In the genomic region with DNA sequence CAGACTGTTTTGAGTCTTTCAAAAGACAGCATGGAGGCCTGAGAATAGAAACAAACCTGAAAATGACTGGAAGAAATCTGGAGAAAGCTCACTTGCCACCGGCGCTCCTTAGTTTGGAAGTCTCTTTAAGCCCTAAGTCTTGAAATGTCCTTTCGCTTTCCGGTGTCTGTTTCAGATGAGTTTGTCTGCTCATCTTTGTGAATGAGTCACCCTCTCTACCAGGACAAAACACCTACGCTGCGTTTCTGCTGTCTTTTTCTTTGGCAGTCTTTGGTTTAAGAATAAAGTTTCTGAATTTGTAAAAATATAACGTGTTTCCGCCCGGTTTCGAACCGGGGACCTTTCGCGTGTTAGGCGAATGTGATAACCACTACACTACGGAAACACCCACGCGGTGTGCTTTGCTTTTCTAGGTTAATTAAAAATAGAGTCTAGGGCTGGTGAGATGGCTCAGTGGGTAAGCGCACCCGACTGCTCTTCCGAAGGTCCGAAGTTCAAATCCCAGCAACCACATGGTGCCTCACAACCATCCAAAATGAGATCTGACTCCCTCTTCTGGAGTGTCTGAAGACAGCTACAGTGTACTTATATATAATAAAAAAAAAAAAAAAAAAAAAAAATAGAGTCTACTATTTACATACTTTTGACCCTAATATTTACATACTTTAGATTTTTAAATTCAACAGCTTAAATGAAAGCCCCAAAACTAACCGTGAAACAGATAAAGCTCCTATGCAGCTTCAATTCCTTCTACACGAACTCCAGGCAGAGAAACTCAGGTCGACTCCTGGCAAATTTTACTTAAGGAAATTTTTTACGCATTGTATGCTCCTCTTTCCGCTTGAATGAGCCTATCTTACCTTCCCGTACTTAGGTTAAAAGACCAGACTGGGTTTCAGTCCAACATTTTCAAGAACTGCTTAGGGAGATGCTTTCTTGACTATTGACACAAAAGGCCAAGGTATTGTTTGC, we compare ENCODE assay signal across 8 mouse cellular contexts. TPM values are rescaled to one million over a fixed set of nuclear protein-coding genes. Genes with fewer than 3 reads are reported as not detected.
A peak's percentile ranks its signal among the peaks of the same experiment; 100 is the strongest.
DNase-seq lines count a peak whose midpoint lies in the region; ATAC-seq and TF ChIP-seq lines count a peak whose summit lies in the region.

No protein-coding gene starts in this region.

- TF ChIP-seq CTCF in embryonic fibroblast, embryonic 13.5 days (IDR thresholded peaks at IDR 0.05; ENCODE audit: borderline replicate concordance, insufficient read depth, low read length), result no peak

- H3K27ac ChIP-seq in embryonic fibroblast, embryonic 13.5 days (ENCODE audit: insufficient read depth, low read length), result no peak overlapping the region
- no peak overlapping the region for H3K27ac ChIP-seq in heart, embryonic 12.5 days (ENCODE audit: poor library complexity, severe bottlenecking)
- no peak overlapping the region for H3K27ac ChIP-seq in liver, embryonic 12.5 days
- no peak overlapping the region for H3K27ac ChIP-seq in neural tube, embryonic 11.5 days (ENCODE audit: low read depth, low read length)

- no peaks in the 10 kb centered on the region for H3K36me3 ChIP-seq in heart, embryonic 12.5 days
- H3K36me3 ChIP-seq in liver, embryonic 12.5 days, result no peaks in the 10 kb centered on the region
- H3K36me3 ChIP-seq in neural tube, embryonic 11.5 days (ENCODE audit: control insufficient read depth, insufficient read depth, low read length), result no peaks in the 10 kb centered on the region

- ATAC-seq in heart, embryonic 12.5 days (ENCODE audit: insufficient number of reproducible peaks, low FRiP score), result peak; percentile 79; the same call in 1 of the 2 replicates
- ATAC-seq in liver, embryonic 12.5 days, result peak; percentile 83
- peak; percentile 39; the same call in 1 of the 2 replicates for ATAC-seq in neural tube, embryonic 11.5 days (ENCODE audit: insufficient read depth, low FRiP score, low TSS enrichment)

- H3K27me3 ChIP-seq in heart, embryonic 12.5 days (replicated peaks), result peaks cover 37% of the 10 kb centered on the region
- H3K27me3 ChIP-seq in liver, embryonic 12.5 days (replicated peaks), result peaks cover 41% of the 10 kb centered on the region
- peaks cover 52% of the 10 kb centered on the region for H3K27me3 ChIP-seq in neural tube, embryonic 11.5 days (ENCODE audit: control insufficient read depth, insufficient read depth, low read length)

- DNase-seq in CD8-positive naive resting alpha-beta T cell, adult 2 months (ENCODE audit: low read depth in 2 of 2, low spot score in 2 of 2), result peak; percentile 88 to 91
- peak; percentile 83 for DNase-seq in adrenal gland, adult 2 months
- DNase-seq in kidney, postnatal 10 days, result peak; percentile 75
- peak; percentile 77 for DNase-seq in neural tube, embryonic 11.5 days (ENCODE audit: low spot score)
- DNase-seq in thymus, postnatal 10 days (ENCODE audit: low spot score in 2 of 2), result peak; percentile 72 to 84

- peaks cover 3% of the 10 kb centered on the region; the same call in 1 of the 2 replicates for H3K4me1 ChIP-seq in embryonic fibroblast, embryonic 13.5 days (ENCODE audit: control insufficient read depth, insufficient read depth, low read length)
- H3K4me1 ChIP-seq in heart, embryonic 12.5 days (replicated peaks), result 0 out of 2 replicates have a peak, but pooled peaks cover 6% of the 10 kb centered on the region
- H3K4me1 ChIP-seq in liver, embryonic 12.5 days, result peaks cover 33% of the 10 kb centered on the region
- 0 out of 2 replicates have a peak, but pooled peaks cover 3% of the 10 kb centered on the region for H3K4me1 ChIP-seq in neural tube, embryonic 11.5 days (ENCODE audit: control insufficient read depth, insufficient read depth, low read length)

- no peak for TF ChIP-seq POLR2A in embryonic fibroblast, embryonic 13.5 days (IDR thresholded peaks at IDR 0.05; ENCODE audit: low read depth, low read length)

- no peak overlapping the region for H3K9ac ChIP-seq in heart, embryonic 12.5 days
- peak overlapping the region; percentile 19; the same call in 1 of the 2 replicates for H3K9ac ChIP-seq in liver, embryonic 12.5 days
- H3K9ac ChIP-seq in neural tube, embryonic 11.5 days (ENCODE audit: low read length), result no peak overlapping the region

- 13% methylated on average over 27 of the region's 27 CpGs for WGBS in heart, embryonic 12.5 days
- WGBS in liver, embryonic 12.5 days (ENCODE audit: insufficient replicate concordance), result 11% methylated on average over 27 of the region's 27 CpGs
- WGBS in neural tube, embryonic 11.5 days, result 15% methylated on average over 27 of the region's 27 CpGs

- no peaks in the 10 kb centered on the region for H3K9me3 ChIP-seq in heart, embryonic 12.5 days (replicated peaks)
- no peaks in the 10 kb centered on the region for H3K9me3 ChIP-seq in liver, embryonic 12.5 days (replicated peaks)
- H3K9me3 ChIP-seq in neural tube, embryonic 11.5 days (ENCODE audit: control insufficient read depth, low read length), result no peaks in the 10 kb centered on the region

- H3K4me2 ChIP-seq in heart, embryonic 12.5 days, result peak overlapping the region; percentile 37
- H3K4me2 ChIP-seq in liver, embryonic 12.5 days, result peak overlapping the region; percentile 60
- H3K4me2 ChIP-seq in neural tube, embryonic 11.5 days (ENCODE audit: low read depth), result no peak overlapping the region

- H3K4me3 ChIP-seq in embryonic fibroblast, embryonic 13.5 days (ENCODE audit: insufficient read depth, low read length), result peak overlapping the region; percentile 25
- H3K4me3 ChIP-seq in heart, embryonic 12.5 days, result peak overlapping the region; percentile 4; the same call in 1 of the 2 replicates
- peak overlapping the region; percentile 42 for H3K4me3 ChIP-seq in liver, embryonic 12.5 days
- no peak overlapping the region for H3K4me3 ChIP-seq in neural tube, embryonic 11.5 days (ENCODE audit: low read depth, low read length)

RNA-seq across cellular contexts. Expression of a gene that starts 6.2 kb away (rescaled TPM):
- under 1 TPM in 1 of 2 experiments, not detected in 1; 0.61 TPM for total RNA-seq in adrenal gland, adult 2 months (2021)
- 0.35 and 1.0 TPM in 2 replicates for polyA plus RNA-seq in adrenal gland, adult 2 months (2012; rRNA removed)
- 0.37 and 0.98 TPM in 2 replicates for polyA plus RNA-seq in embryonic fibroblast, embryonic 13.5 days (2011; ENCODE audit: insufficient read length, low read depth, missing spikeins)
- polyA plus RNA-seq in heart, embryonic 12.5 days (2016; fragmentation: Nextera tagmentation; extraction: Ambion mirVana), result 0.17 and 0.28 TPM in 2 replicates
- polyA plus RNA-seq in liver, embryonic 12.5 days (2016; fragmentation: Nextera tagmentation; extraction: Ambion mirVana), result 0.22 and 0.33 TPM in 2 replicates
- 0.21 and 0.27 TPM in 2 replicates for polyA plus RNA-seq in neural tube, embryonic 11.5 days (2014; fragmentation: Nextera tagmentation; extraction: Ambion mirVana)

RNA-seq across cellular contexts. Expression of a gene that starts 19.6 kb away (rescaled TPM):
- total RNA-seq in adrenal gland, adult 2 months (2021), result 10 to 100 TPM; 14.2 to 18.9 TPM
- 1.0 and 16.0 TPM in 2 replicates for polyA plus RNA-seq in adrenal gland, adult 2 months (2012; rRNA removed)
- polyA plus RNA-seq in embryonic fibroblast, embryonic 13.5 days (2011; ENCODE audit: insufficient read length, low read depth, missing spikeins), result 1.3 TPM in 1 of 2 replicates, not detected in the other
- 3.7 and 5.0 TPM in 2 replicates for polyA plus RNA-seq in heart, embryonic 12.5 days (2016; fragmentation: Nextera tagmentation; extraction: Ambion mirVana)
- polyA plus RNA-seq in liver, embryonic 12.5 days (2016; fragmentation: Nextera tagmentation; extraction: Ambion mirVana), result 9.3 and 17.8 TPM in 2 replicates
- polyA plus RNA-seq in neural tube, embryonic 11.5 days (2014; fragmentation: Nextera tagmentation; extraction: Ambion mirVana), result 6.6 and 16.2 TPM in 2 replicates

RNA-seq across cellular contexts. Expression of a gene that starts 19.9 kb away (rescaled TPM):
- total RNA-seq in adrenal gland, adult 2 months (2021), result 10 to 100 TPM; 27.4 to 48.0 TPM
- polyA plus RNA-seq in adrenal gland, adult 2 months (2012; rRNA removed), result 1.9 and 3.2 TPM in 2 replicates
- polyA plus RNA-seq in embryonic fibroblast, embryonic 13.5 days (2011; ENCODE audit: insufficient read length, low read depth, missing spikeins), result 16.3 and 22.3 TPM in 2 replicates
- polyA plus RNA-seq in heart, embryonic 12.5 days (2016; fragmentation: Nextera tagmentation; extraction: Ambion mirVana), result 2.3 and 3.6 TPM in 2 replicates
- 4.4 and 4.8 TPM in 2 replicates for polyA plus RNA-seq in liver, embryonic 12.5 days (2016; fragmentation: Nextera tagmentation; extraction: Ambion mirVana)
- 6.2 and 10.8 TPM in 2 replicates for polyA plus RNA-seq in neural tube, embryonic 11.5 days (2014; fragmentation: Nextera tagmentation; extraction: Ambion mirVana)

RNA-seq across cellular contexts. Expression of a gene that starts 25.4 kb away (rescaled TPM):
- total RNA-seq in adrenal gland, adult 2 months (2021), result 10 to 100 TPM; 48.5 to 52.2 TPM
- 11.4 and 12.7 TPM in 2 replicates for polyA plus RNA-seq in adrenal gland, adult 2 months (2012; rRNA removed)
- 5.6 and 9.1 TPM in 2 replicates for polyA plus RNA-seq in embryonic fibroblast, embryonic 13.5 days (2011; ENCODE audit: insufficient read length, low read depth, missing spikeins)
- 10.4 and 12.2 TPM in 2 replicates for polyA plus RNA-seq in heart, embryonic 12.5 days (2016; fragmentation: Nextera tagmentation; extraction: Ambion mirVana)
- 44.1 and 49.4 TPM in 2 replicates for polyA plus RNA-seq in liver, embryonic 12.5 days (2016; fragmentation: Nextera tagmentation; extraction: Ambion mirVana)
- 25.5 and 29.2 TPM in 2 replicates for polyA plus RNA-seq in neural tube, embryonic 11.5 days (2014; fragmentation: Nextera tagmentation; extraction: Ambion mirVana)

RNA-seq across cellular contexts. Expression of a gene that starts 27.0 kb away (rescaled TPM):
- total RNA-seq in adrenal gland, adult 2 months (2021), result 10 to 100 TPM; 14.1 to 18.2 TPM
- polyA plus RNA-seq in adrenal gland, adult 2 months (2012; rRNA removed), result 0.45 TPM in 1 of 2 replicates, not detected in the other
- 2.6 TPM in 1 of 2 replicates, not detected in the other for polyA plus RNA-seq in embryonic fibroblast, embryonic 13.5 days (2011; ENCODE audit: insufficient read length, low read depth, missing spikeins)
- polyA plus RNA-seq in heart, embryonic 12.5 days (2016; fragmentation: Nextera tagmentation; extraction: Ambion mirVana), result 11.6 and 14.5 TPM in 2 replicates
- polyA plus RNA-seq in liver, embryonic 12.5 days (2016; fragmentation: Nextera tagmentation; extraction: Ambion mirVana), result 24.0 and 28.2 TPM in 2 replicates
- 51.6 and 61.4 TPM in 2 replicates for polyA plus RNA-seq in neural tube, embryonic 11.5 days (2014; fragmentation: Nextera tagmentation; extraction: Ambion mirVana)
